20 mouse cellular contexts compared by ENCODE assay signal in genomic region chr15:66343851-66344271, GRCm38 (mm10).
DNase-seq lines count a peak whose midpoint lies in the region; ATAC-seq and TF ChIP-seq lines count a peak whose summit lies in the region.
"Had no signal": no experiment of that assay in that cellular context is flagged by ENCODE, and none has a peak within 500 bp of the region (broad histone marks: within the 10 kb centered on the region; RNA-seq: fewer than 3 reads in every experiment).

No protein-coding gene starts in this region.

- ATAC-seq in cerebellum, adult (ENCODE audit: insufficient number of reproducible peaks, low FRiP score, low TSS enrichment) = peak; percentile 93
- ATAC-seq in liver, embryonic 11.5 days (replicated peaks; ENCODE audit: low FRiP score) = no peak
- ATAC-seq: activated CD4-positive, CD25-positive, alpha-beta regulatory T cell, adult 4 months had no signal

- DNase-seq in cerebellum, postnatal 4 days (ENCODE audit: low spot score in 2 of 2) = no peak
- peak; percentile 27 to 38 for DNase-seq in layer of hippocampus, adult 2 months (ENCODE audit: low spot score in 2 of 2)
- DNase-seq in layer of hippocampus, postnatal 25 days (ENCODE audit: extremely low spot score in 1 of 2, low spot score in 1 of 2) = no peak
- DNase-seq in cerebellum, postnatal 14 days = peak; percentile 49 to 66
- no peak for DNase-seq in embryo, embryonic 9.5 days (ENCODE audit: extremely low spot score)
- DNase-seq in MN1 (ENCODE audit: low spot score) = no peak
- no peak for DNase-seq in liver, embryonic 11.5 days (ENCODE audit: low spot score)
- DNase-seq: adrenal gland, postnatal 36 days; gastrocnemius, postnatal 14 days; heart, postnatal 14 days; kidney, postnatal 10 days; lung, postnatal 14 days; thymus, adult 2 months had no signal

- no peaks in the 10 kb centered on the region for H3K27me3 ChIP-seq in liver, embryonic 11.5 days (replicated peaks; ENCODE audit: control insufficient read depth, insufficient read depth, low read length)
- H3K27me3 ChIP-seq: CH12.LX; embryonic facial prominence, embryonic 15.5 days; limb, embryonic 13.5 days had no signal

- WGBS in liver, embryonic 11.5 days = 69% methylated on average over 2 of the region's 2 CpGs

- H3K4me1 ChIP-seq in liver, embryonic 11.5 days (replicated peaks; ENCODE audit: control insufficient read depth, insufficient read depth, low read length) = no peaks in the 10 kb centered on the region
- H3K4me1 ChIP-seq: embryonic facial prominence, embryonic 15.5 days; heart, embryonic 10.5 days; limb, embryonic 13.5 days; midbrain, embryonic 10.5 days had no signal

- no peak for TF ChIP-seq CTCF in layer of hippocampus, adult 2 months (conservative IDR thresholded peaks at IDR 0.05)

- peak overlapping the region; percentile 65; the same call in 1 of the 2 replicates for H3K27ac ChIP-seq in layer of hippocampus, adult 2 months
- H3K27ac ChIP-seq in liver, embryonic 11.5 days (ENCODE audit: low read depth, low read length) = no peak overlapping the region
- H3K27ac ChIP-seq: embryonic facial prominence, embryonic 15.5 days; heart, embryonic 10.5 days; limb, embryonic 13.5 days; midbrain, embryonic 10.5 days had no signal

- no peaks in the 10 kb centered on the region for H3K36me3 ChIP-seq in liver, embryonic 11.5 days (ENCODE audit: control insufficient read depth, insufficient read depth, low read length)
- H3K36me3 ChIP-seq: embryonic facial prominence, embryonic 15.5 days; heart, embryonic 10.5 days; limb, embryonic 13.5 days; midbrain, embryonic 10.5 days had no signal

- no peak overlapping the region for H3K4me3 ChIP-seq in layer of hippocampus, adult 2 months
- H3K4me3 ChIP-seq in liver, embryonic 11.5 days (ENCODE audit: low read depth, low read length) = no peak overlapping the region
- H3K4me3 ChIP-seq: embryonic facial prominence, embryonic 15.5 days; heart, embryonic 10.5 days; limb, embryonic 13.5 days; midbrain, embryonic 10.5 days had no signal

- H3K9me3 ChIP-seq in liver, embryonic 11.5 days (ENCODE audit: control insufficient read depth, low read length) = no peaks in the 10 kb centered on the region
- H3K9me3 ChIP-seq: embryonic facial prominence, embryonic 15.5 days; heart, embryonic 10.5 days; limb, embryonic 13.5 days; midbrain, embryonic 10.5 days had no signal

- no peak overlapping the region for H3K4me2 ChIP-seq in liver, embryonic 11.5 days
- H3K4me2 ChIP-seq: embryonic facial prominence, embryonic 15.5 days; limb, embryonic 13.5 days had no signal

- no peak overlapping the region for H3K9ac ChIP-seq in liver, embryonic 11.5 days (ENCODE audit: low read depth, low read length)
- H3K9ac ChIP-seq: embryonic facial prominence, embryonic 15.5 days; limb, embryonic 13.5 days had no signal

Comparison
In these comparisons a context has a peak if more than half of its experiments do, and no peak if none do; other contexts are left out.
1. DNase-seq: peak in layer of hippocampus, adult 2 months (2 of 2) and cerebellum, postnatal 14 days (2 of 2); none in cerebellum, postnatal 4 days (0 of 2), layer of hippocampus, postnatal 25 days (0 of 2), embryo, embryonic 9.5 days (single experiment), MN1 (single experiment) and liver, embryonic 11.5 days (single experiment).